Mouse (Mus musculus) spleen, adult 2 months (tissue): ENCODE measurements around the gene Map2k6. TPM values are rescaled to one million over a fixed set of nuclear protein-coding genes. Genes with fewer than 3 reads are reported as not detected.

Experiments used
- DNase-seq, 2 experiments: peaks; one replicate each; pipeline versions ENCODE4 v3.0.0 to v3.0.0-alpha.2; 2012 to 2021; ENCODE audit warnings: low spot score in 2 of 2, low read depth in 1 of 2
- H3K27ac ChIP-seq: fragments of 200-500 bp; 2 replicates; pipeline ENCODE4 v1.5.1; 2012; ENCODE audit warnings: low read length, inconsistent platforms; ENCODE audit not compliant: insufficient read depth
- H3K27me3 ChIP-seq: fragments of 200-500 bp; 2 replicates; pipeline ENCODE4 v1.6.1; 2012; ENCODE audit warnings: mild to moderate bottlenecking, moderate library complexity, low read length, inconsistent platforms; ENCODE audit not compliant: control insufficient read depth, insufficient read depth
- H3K36me3 ChIP-seq: fragments of 200-500 bp; 2 replicates; pipeline ENCODE4 v1.6.1; 2012; ENCODE audit warnings: mild to moderate bottlenecking, low read length, inconsistent platforms; ENCODE audit not compliant: control insufficient read depth, insufficient read depth
- H3K4me1 ChIP-seq: fragments of 200-500 bp; 2 replicates; pipeline ENCODE4 v1.6.1; 2011; ENCODE audit warnings: inconsistent platforms; ENCODE audit not compliant: control insufficient read depth, insufficient read depth, insufficient read length
- H3K4me3 ChIP-seq: fragments of 200-500 bp; 2 replicates; pipeline ENCODE4 v1.5.1; 2011; ENCODE audit warnings: mild to moderate bottlenecking, inconsistent platforms; ENCODE audit not compliant: insufficient read depth, insufficient read length; ENCODE audit errors: extremely low read depth
- CTCF ChIP-seq: fragments of 200-500 bp; IDR thresholded peaks from 2 replicates; pipeline ENCODE4 v1.5.1; 2011; ENCODE audit warnings: mild to moderate bottlenecking, inconsistent platforms; ENCODE audit not compliant: insufficient read depth, insufficient read length, insufficient replicate concordance; ENCODE audit errors: extremely low read depth
- POLR2A ChIP-seq: fragments of 200-500 bp; IDR thresholded peaks from 2 replicates; pipeline ENCODE4 v1.6.1; 2011; ENCODE audit warnings: low read depth, low read length, inconsistent platforms
- WGBS: fragments of 180-500 bp; shearing (Covaris S2); methylation state at CpG from one replicate; pipeline ENCODE4 v1.1.7; 2018; 5-methylcytosine and 5-hydroxymethylcytosine counted together
- polyA plus RNA-seq: library from polyadenylated mRNA; depleted of rRNA; stranded (reverse); fragments of >200 nt; gene quantifications from 2 replicates; pipeline ENCODE4 v1.2.3, GENCODE M21; 2012

Gene Map2k6
- polyA plus RNA-seq, 1 experiment, result 2.1 TPM

GRCm38 (mm10) chr11:110426572-110427145 lies 27.7 kb downstream of the Map2k6 start:
- peak in 1 of 2 experiments; percentile 23 for DNase-seq
- 38% methylated on average over 6 of the region's 6 CpGs for WGBS

GRCm38 (mm10) chr11:110427159-110427561 lies 28.2 kb downstream of the Map2k6 start:
- TF ChIP-seq CTCF (no peak), POLR2A (no peak)
- peaks cover 15% of the 10 kb centered on the region; the same call in 1 of the 2 replicates for H3K4me1 ChIP-seq
- WGBS, result 23% methylated on average over 11 of the region's 11 CpGs
- no peaks in the 10 kb centered on the region for H3K36me3 ChIP-seq
- peak in 1 of 2 experiments; percentile 61 for DNase-seq
- H3K27ac ChIP-seq, result peak overlapping the region; percentile 78
- H3K4me3 ChIP-seq, result peak overlapping the region; percentile 14; the same call in 1 of the 2 replicates
- no peaks in the 10 kb centered on the region for H3K27me3 ChIP-seq

More at GRCm38 (mm10) chr11:110426572-110427145, 27.7 kb downstream of the Map2k6 start:
- peaks cover 15% of the 10 kb centered on the region; the same call in 1 of the 2 replicates for H3K4me1 ChIP-seq
- H3K27me3 ChIP-seq, result no peaks in the 10 kb centered on the region
- TF ChIP-seq POLR2A (no peak), CTCF (no peak)
- H3K36me3 ChIP-seq, result no peaks in the 10 kb centered on the region
- no peak overlapping the region for H3K4me3 ChIP-seq
- H3K27ac ChIP-seq, result peak overlapping the region; percentile 78

- H3K27ac ChIP-seq, result no peak overlapping the region
- H3K4me3 ChIP-seq, result no peak overlapping the region
- no peaks in the 10 kb centered on the region for H3K27me3 ChIP-seq
- no peak for TF ChIP-seq POLR2A
- TF ChIP-seq CTCF, result no peak
- WGBS, result 83% methylated on average over 6 of the region's 6 CpGs
- H3K4me1 ChIP-seq, result peaks cover 15% of the 10 kb centered on the region; the same call in 1 of the 2 replicates
- H3K36me3 ChIP-seq, result no peaks in the 10 kb centered on the region
- no peak for DNase-seq
These were observed 30.1 kb downstream of the Map2k6 start for GRCm38 (mm10) chr11:110428999-110429398.

- 60% methylated on average over 3 of the region's 3 CpGs for WGBS
- no peak overlapping the region for H3K27ac ChIP-seq
- H3K36me3 ChIP-seq, result no peaks in the 10 kb centered on the region
These were observed 31.0 kb downstream of the Map2k6 start for GRCm38 (mm10) chr11:110429837-110430418.

DNA sequence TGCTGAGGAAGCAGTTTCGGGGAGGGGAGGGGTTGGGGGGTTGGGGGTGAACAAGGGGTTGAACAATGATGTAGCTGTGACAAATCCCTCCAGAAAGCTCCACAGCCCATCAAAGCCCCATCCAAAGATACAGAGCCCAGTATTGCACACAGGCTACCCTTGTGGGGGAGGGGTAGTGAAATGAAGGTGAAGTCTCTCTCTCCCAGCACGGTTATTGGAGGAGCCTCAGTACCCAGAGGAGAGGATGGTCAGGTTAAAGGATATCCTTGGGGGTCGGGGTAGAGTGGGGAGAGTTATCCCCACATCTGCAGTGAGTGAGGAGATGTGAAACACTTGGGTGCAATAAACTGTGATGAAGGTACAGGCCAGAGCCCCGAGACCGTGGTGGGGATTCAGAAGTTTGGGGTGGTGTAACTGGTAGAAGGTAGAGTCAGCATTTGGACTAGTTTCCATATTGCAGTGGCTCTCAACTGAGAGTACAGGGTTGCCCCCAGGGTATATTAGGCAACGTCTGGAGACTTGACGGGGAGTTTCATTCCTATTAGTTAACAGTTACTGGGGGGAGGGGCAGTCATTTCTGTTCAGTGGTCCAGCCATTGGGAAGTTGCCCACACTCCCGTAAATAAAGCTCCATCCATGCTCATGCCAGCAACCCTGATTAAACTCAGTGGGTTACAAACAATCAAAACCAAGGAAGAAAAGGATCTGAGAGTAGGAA lies 37.1 kb downstream of the Map2k6 start:
- H3K4me3 ChIP-seq, result no peak overlapping the region
- 76% methylated on average over 8 of the region's 8 CpGs for WGBS

More at GRCm38 (mm10) chr11:110429837-110430418, 31.0 kb downstream of the Map2k6 start:
- Histone ChIP-seq H3K27me3 (no peaks in the 10 kb centered on the region), H3K4me3 (no peak overlapping the region), H3K4me1 (peaks cover 15% of the 10 kb centered on the region; the same call in 1 of the 2 replicates)
- TF ChIP-seq POLR2A (no peak), CTCF (no peak)
- DNase-seq, result no peak

GRCm38 (mm10) chr11:110436998-110437397 lies 38.1 kb downstream of the Map2k6 start:
- no peak for DNase-seq
- Histone ChIP-seq H3K36me3 (no peaks in the 10 kb centered on the region), H3K4me1 (no peaks in the 10 kb centered on the region), H3K4me3 (no peak overlapping the region), H3K27ac (no peak overlapping the region), H3K27me3 (no peaks in the 10 kb centered on the region)
- TF ChIP-seq POLR2A, result no peak
- TF ChIP-seq CTCF, result no peak
- WGBS, result 89% methylated on average over 12 of the region's 12 CpGs

More for the DNA sequence above, 37.1 kb downstream of the Map2k6 start:
- H3K27ac ChIP-seq, result no peak overlapping the region
- TF ChIP-seq CTCF, result no peak
- no peak for TF ChIP-seq POLR2A
- H3K36me3 ChIP-seq, result no peaks in the 10 kb centered on the region
- H3K4me1 ChIP-seq, result no peaks in the 10 kb centered on the region
- no peak for DNase-seq
- H3K27me3 ChIP-seq, result no peaks in the 10 kb centered on the region
